Mouse (Mus musculus): ENCODE data around the gene Clca3a1.

The Clca3a1 gene

GRCm38 (mm10) chr3:144719088-144719900 lies 41.5 kb downstream of the Clca3a1 start:
- WGBS = under 1% methylated on average over 52 of the region's 56 CpGs

- 4% methylated on average over 7 of the region's 7 CpGs for WGBS
These were observed 42.1 kb downstream of the Clca3a1 start for GRCm38 (mm10) chr3:144718706-144719087.

- 23% methylated on average over 6 of the region's 6 CpGs for WGBS
These were observed 42.9 kb downstream of the Clca3a1 start for GRCm38 (mm10) chr3:144717835-144718234.

DNA sequence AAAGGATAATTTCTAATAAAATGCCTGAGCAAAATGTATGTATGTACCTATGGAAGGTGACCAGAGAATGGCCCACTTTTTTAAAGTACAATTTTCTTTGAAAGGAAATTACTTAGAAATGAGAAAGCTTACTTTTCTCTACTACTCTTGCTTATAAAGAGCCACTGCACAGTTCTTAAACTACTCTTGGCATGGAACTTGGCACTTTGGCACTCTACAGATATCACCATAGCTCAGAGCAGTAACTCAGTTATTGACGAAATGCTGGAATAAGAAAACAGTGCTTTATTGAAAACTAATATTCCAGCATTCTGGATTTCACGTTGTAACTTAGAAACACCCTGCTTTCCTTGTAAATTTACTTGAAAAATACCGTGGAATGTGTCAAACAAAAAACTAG lies 43.7 kb downstream of the Clca3a1 start:
- WGBS = 39% methylated on average over 3 of the region's 3 CpGs

DNA sequence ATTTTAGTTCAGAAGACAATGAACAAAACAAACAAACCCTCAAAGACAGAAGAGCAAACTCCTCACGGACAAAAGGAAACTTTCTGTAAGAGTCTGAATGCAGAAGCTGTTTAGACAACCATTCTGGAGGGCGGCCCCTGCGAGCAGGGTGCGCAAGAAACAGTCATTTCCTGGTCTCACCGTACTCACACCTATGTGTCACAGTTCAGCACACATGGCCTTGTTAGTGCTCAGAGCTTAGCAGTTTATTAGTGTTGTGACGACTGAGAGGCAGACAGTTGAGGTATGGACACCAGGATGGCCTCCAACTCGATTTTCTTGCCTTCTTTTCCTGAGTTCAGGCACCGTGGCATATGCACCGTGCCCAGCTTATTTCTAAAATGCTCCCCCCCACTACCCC lies 44.9 kb downstream of the Clca3a1 start:
- 60% methylated on average over 9 of the region's 9 CpGs for WGBS

DNA sequence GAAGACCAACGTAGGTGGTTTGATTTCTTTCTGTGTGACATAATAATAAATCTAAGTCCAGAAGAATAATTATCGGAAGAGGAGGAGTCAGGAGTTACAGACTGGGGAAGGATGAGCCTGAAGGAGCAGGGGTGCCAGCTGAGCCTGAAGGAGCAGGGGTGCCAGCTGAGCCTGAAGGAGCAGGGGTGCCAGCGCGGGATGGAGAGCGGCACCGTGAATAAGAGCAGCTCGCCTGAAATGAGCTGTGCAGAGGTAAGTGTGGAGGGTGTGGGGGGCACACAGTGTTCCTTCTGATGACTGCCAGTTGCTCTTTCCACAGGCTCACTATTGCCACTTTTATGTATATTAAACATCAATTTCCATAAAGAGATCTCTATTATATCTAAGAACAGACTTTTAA lies 45.7 kb downstream of the Clca3a1 start:
- 46% methylated on average over 7 of the region's 7 CpGs for WGBS

GRCm38 (mm10) chr3:144714606-144715005 lies 46.2 kb downstream of the Clca3a1 start:
- 51% methylated on average over 8 of the region's 8 CpGs for WGBS

GRCm38 (mm10) chr3:144714126-144714525 lies 46.7 kb downstream of the Clca3a1 start:
- WGBS = 58% methylated on average over 7 of the region's 7 CpGs

DNA sequence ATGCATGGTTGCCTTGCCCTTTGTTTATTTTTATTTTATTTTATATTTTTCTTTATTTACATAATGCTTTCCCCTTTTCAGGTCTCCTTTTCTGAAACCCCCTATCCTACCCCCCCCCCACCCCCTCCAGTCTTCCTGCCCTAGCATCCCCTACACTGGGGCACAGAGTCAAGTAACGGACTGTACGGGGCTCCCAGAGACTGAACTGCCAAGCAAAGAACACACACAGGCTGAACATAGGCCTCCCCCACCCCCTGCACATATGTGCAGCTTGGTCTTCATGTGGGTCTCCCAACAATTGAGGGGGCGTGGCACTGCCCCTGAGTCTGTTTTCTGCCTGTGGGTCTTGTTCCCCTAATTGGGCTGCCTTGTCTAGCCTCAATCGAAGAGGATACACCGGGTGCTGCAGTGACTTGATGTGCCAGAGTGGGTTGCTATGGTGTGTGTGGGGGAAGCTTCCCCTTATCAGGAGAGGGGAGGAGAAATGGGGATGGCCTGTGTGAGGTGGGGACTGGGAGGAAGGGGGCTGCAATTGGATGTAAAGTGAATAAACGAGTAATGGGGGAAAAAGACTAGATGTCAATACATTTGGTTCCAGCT lies 49.1 kb downstream of the Clca3a1 start:
- WGBS = 48% methylated on average over 6 of the region's 6 CpGs

- WGBS = 92% methylated on average over 5 of the region's 5 CpGs
These were observed 52.2 kb downstream of the Clca3a1 start for GRCm38 (mm10) chr3:144708612-144709011.

DNA sequence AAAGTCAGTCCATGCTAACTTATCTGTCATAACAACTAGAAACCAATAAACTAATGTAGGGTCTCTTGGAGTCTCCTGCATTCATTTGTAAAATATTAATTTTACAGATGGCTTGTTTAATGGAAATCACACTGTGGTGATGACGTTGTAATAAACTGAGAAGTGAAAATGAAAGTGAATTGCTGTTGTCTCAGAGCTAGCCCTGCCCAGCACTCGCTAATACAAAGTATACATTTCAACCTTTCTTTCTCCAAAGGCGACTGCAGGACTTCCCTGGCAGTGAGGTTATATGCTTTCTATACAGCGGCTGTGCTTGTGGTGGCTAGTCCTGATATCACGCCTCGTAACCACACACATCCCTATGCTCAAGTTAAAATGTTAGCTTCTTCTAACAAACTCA lies 56.8 kb downstream of the Clca3a1 start:
- 87% methylated on average over 6 of the region's 6 CpGs for WGBS

GRCm38 (mm10) chr3:144698790-144699433 lies 61.9 kb downstream of the Clca3a1 start:
- 75% methylated on average over 5 of the region's 5 CpGs for WGBS

DNA sequence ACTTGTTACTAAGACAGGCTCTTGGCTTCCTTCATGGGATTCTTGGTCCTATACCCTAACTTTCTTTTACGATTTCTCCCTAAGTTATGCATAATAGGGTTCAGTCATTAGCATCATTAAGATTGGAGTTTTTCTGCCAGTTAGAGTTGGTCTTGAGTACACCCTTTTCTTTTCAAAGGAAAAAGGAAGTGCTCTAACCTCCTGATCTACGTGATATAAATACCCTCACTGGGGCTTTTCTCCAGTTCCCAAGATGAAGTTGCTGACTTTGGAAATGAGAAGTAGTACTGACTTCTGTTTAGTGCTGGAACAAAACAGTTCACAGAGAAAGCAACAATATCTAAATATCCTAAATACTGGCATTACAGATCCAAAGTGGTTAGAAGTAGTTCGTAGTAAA lies 62.8 kb downstream of the Clca3a1 start:
- 60% methylated on average over 3 of the region's 3 CpGs for WGBS

- WGBS = 43% methylated on average over 5 of the region's 5 CpGs
These were observed 63.6 kb downstream of the Clca3a1 start for GRCm38 (mm10) chr3:144697154-144697553.

GRCm38 (mm10) chr3:144694941-144695340 lies 65.8 kb downstream of the Clca3a1 start:
- WGBS = 47% methylated on average over 7 of the region's 7 CpGs

DNA sequence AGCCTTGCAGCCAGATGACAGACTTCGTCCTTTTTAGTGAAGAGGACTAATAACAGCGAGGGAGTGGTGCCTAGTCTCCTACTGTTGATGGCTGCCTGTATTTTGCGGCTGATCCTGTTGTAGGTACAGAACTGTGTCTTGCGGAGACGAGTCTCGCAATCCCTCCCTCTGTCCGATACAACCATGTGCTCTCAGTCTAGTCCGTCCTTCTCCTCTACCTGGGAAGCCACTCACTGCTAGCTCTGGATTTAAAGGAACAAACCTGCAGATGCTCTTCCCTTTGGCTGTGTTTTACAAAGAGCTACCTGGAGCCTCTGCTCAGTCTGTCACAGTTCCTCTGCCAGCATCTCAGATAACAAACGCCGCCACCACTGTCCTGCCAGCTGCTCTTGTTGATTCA lies 66.7 kb downstream of the Clca3a1 start:
- WGBS = 83% methylated on average over 10 of the region's 10 CpGs

GRCm38 (mm10) chr3:144692052-144692451 lies 68.7 kb downstream of the Clca3a1 start:
- 29% methylated on average over 3 of the region's 3 CpGs for WGBS

GRCm38 (mm10) chr3:144689236-144689635 lies 71.5 kb downstream of the Clca3a1 start:
- WGBS = 29% methylated on average over 11 of the region's 11 CpGs

DNA sequence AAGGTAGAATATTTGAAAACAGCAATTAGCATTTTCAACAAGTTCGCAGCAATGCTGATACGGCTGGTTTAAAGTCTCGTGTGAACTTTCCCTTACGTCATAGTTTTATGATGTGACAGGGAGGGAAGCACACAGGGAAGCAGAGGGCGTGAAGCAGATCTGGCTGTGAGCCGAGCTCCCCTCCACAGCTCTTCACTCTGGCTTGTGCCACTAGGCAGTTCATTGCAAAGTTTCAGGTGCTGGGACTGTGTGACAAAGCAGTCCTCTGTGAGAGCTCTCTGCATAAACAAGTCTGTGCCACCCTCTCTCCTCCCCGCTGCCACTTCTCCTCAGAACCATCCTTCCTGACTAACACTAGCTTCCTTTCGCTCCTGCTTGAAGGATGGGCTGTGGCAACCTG lies 72.5 kb downstream of the Clca3a1 start:
- WGBS = 56% methylated on average over 8 of the region's 8 CpGs

GRCm38 (mm10) chr3:144687618-144688017 lies 73.2 kb downstream of the Clca3a1 start:
- whole genome bisulfite sequencing = 90% methylated on average over 9 of the region's 9 CpGs

GRCm38 (mm10) chr3:144686146-144686545 lies 74.6 kb downstream of the Clca3a1 start:
- WGBS = 69% methylated on average over 5 of the region's 5 CpGs

GRCm38 (mm10) chr3:144683136-144683814 lies 77.5 kb downstream of the Clca3a1 start:
- 95% methylated on average over 12 of the region's 12 CpGs for whole genome bisulfite sequencing

Data from cerebral cortex, adult 2 months (tissue).